Mouse (Mus musculus): Measurements from ENCODE around the gene Olfr1444.
A peak's percentile ranks its signal among the peaks of the same experiment; 100 is the strongest.

Gene Olfr1444

DNA sequence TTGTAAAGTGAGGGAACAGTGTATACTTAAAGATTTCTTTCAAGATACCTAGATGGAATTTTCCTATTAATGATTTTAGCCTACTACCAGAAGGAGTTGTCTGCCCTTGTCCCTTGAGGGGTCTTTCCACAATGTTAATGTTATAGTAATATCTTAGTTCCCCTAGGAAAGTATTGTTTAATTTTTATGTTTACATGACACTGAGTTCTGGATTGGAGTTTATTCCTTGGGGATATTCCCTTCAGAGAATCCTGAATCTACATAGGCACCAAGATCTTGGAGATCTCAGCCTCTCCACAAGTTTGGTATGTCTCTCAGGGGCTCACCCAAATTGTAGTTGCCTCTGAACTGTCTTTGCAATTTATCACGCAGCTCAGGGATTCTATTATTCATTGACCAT, at the start of gene Olfr1444:
Gene Olfr1444 (plus strand): TSS at position 301 of the 400 bp plus-strand sequence.
- no peak for DNase-seq

- no peak for DNase-seq
These were observed 44.3 kb upstream of the Olfr1444 start for GRCm38 (mm10) chr19:12812644-12813364.

DNA sequence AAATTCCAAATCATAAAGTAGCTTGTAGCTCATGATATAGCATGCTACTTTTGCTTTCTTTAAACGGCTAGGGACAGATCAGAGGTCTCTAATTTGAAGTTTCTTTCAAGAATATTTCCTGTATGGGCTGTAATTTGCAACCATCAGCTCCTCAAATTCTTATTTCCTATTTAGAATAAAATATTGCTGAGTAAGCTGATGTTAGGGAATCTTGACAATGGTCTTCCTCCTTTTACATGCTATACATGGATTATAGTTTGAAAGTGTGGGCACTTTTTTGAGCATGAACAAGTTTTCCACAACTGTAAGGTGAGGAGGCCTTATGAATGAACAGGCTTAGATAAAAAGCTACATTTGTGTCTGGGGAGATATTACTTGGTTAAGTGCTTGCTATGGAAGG, 43.2 kb upstream of the Olfr1444 start:
- no peak for DNase-seq

DNA sequence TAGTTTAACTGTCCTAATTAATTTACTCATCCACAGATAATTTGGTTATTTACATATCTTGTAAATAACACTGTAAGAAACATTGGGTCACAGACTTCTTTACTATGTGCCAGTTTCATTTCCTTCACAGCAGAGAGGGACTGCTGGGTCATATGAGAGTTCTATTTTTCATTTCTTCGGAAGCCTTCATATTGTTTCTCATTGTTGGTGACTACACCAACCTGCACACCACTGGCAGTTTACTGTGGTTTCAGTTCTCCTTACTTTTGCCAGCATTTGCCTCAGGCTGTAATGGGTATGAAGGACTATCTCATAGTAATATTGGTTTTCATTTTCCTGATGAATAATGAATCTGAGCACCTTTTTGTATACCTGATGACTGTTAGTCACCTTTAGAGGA, 38.6 kb upstream of the Olfr1444 start:
- no peak for DNase-seq

DNA sequence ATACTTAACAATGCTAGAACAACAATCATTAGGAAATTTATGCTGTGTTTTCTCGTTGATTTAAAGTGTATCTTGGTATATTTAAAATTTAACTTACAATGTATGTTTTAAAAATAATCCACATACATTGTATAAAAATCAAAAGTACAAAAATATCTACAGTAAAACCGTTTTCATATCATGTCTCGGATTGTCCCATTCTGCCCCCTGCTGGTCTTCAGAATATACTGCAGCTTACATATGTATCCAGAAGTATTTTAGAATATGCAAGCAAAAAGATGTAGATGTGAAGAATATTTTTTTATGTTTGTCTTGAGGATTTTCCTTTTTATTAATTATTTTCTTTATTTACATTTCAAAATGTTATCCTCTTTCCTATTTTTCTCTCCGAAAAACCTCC, 36.7 kb upstream of the Olfr1444 start:
- peak; percentile 34 for DNase-seq

GRCm38 (mm10) chr19:12824549-12824948, 32.5 kb upstream of the Olfr1444 start:
- DNase-seq: no peak

DNA sequence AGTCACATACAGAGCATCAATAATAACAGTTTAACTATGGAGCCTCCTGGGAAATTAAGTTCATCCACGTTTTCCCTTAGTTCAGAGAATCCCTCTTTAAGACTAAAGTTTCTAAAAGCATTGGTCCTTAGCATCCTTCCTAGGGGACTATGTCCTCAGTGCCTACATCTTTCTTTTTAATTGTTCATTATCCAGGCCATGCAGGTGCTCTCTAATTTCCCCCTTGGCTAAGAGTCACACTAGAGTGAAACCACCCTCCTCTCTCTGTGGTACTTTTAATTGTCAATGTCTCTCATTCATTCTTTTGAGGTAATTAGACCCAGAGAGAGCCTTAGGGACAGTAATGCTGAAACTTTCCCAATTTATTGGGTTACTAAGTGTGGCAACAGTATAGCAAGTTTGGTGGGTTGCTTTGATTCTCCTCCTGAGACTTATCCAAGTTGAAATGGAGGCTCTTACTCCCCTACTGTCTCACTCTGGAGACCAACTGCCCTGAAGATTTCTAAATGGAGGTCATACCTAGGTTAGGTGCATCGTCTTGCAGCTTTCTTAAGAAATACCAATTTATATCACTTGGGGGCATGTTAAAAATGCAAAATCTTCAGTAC, 26.2 kb upstream of the Olfr1444 start:
- DNase-seq: no peak

GRCm38 (mm10) chr19:12831559-12831958, 25.5 kb upstream of the Olfr1444 start:
- no peak for DNase-seq

GRCm38 (mm10) chr19:12833625-12834024, 23.5 kb upstream of the Olfr1444 start:
- no peak for DNase-seq

GRCm38 (mm10) chr19:12838507-12838906, 18.6 kb upstream of the Olfr1444 start:
- DNase-seq: no peak

- DNase-seq: no peak
These were observed 10.7 kb upstream of the Olfr1444 start, which contains the start of gene Gm5244 for GRCm38 (mm10) chr19:12846382-12846781. TSS of gene Gm5244 (plus strand) at chr19:12846682.

- no peak for DNase-seq
These were observed 26.5 kb downstream of the Olfr1444 start, which contains the start of gene Olfr1445 for GRCm38 (mm10) chr19:12883555-12883954. TSS of gene Olfr1445 (plus strand) at chr19:12883855.

DNA sequence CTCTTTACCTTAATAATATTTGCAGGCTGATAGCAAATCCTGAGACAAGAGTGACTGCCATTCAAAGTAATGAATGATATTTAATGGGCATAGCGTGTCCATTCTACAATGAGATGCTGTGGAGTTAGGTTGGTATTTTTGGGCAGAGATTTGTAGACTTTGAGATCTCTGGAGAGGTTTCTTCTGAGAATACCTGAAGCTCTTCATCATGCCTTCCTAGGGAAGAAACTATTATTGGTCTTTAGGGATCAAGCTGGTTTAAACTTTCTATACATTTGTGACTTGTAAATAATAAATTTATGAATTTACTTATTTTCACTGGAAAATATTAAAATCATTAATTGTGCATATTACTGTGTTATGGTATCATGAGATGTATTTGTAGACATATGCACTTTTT, 36.3 kb downstream of the Olfr1444 start, which contains the start of gene Olfr1446:
Gene Olfr1446 (minus strand): TSS at position 101 of the 400 bp plus-strand sequence.
- DNase-seq: no peak

GRCm38 (mm10) chr19:12903643-12904042, 46.6 kb downstream of the Olfr1444 start, which contains the start of gene Olfr1447:
TSS of gene Olfr1447 (minus strand) at chr19:12903743.
- DNase-seq: no peak
